Mouse (Mus musculus) C2C12 (cell line): ENCODE results near the gene Slc47a2.

Experiments used
- CEBPB ChIP-seq: IDR thresholded peaks from one replicate; pipeline ENCODE4 v1.6.1; 2011; ENCODE audit warnings: low read depth, mild to moderate bottlenecking, control low read depth, moderate library complexity
- CTCF ChIP-seq: IDR thresholded peaks from one replicate; pipeline ENCODE4 v1.5.1; 2011; ENCODE audit not compliant: control insufficient read depth, insufficient read depth, insufficient read length
- MAX ChIP-seq: IDR thresholded peaks from one replicate; pipeline ENCODE4 v1.6.1; 2011; ENCODE audit warnings: mild to moderate bottlenecking, control low read depth
- MYOD1 ChIP-seq: IDR thresholded peaks from one replicate; pipeline ENCODE4 v1.6.1; 2011; ENCODE audit warnings: low read depth; ENCODE audit not compliant: control insufficient read depth, insufficient read length
- USF1 ChIP-seq: IDR thresholded peaks from one replicate; pipeline ENCODE4 v1.6.1; 2011; ENCODE audit warnings: low read depth, mild to moderate bottlenecking, control low read depth, moderate library complexity

DNA sequence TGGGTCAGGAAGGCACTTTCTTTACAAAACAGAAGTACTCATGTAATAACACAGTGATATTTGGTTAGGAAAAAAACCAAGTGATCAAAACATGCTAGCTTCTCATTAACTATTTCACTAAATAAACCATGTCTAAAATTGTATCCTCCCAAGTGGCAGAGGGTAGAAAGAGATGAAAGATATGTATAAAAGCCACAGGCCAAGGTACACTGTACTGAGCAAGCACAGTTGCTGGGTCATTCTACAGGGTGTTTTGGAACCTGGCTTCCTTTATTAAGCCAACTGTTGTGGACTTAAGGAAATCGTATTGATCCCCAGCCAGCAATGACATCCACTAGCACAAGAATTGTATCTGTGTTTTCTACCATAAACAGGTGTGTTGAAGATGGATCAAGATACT, 78.8 kb downstream of the Slc47a2 start:
- no peak for TF ChIP-seq CEBPB
- no peak for TF ChIP-seq MYOD1
- no peak for TF ChIP-seq USF1
- no peak for TF ChIP-seq CTCF
- no peak for TF ChIP-seq MAX
